Mouse (Mus musculus) layer of hippocampus, adult 9-10 months (tissue): Measurements from ENCODE around the gene Tyro3.

Experiments
- DNase-seq: peaks from one replicate; pipeline ENCODE4 v3.0.0; 2022; ENCODE audit warnings: low spot score

Tyro3 gene

GRCm38 (mm10) chr2:119804275-119804628 lies 6.7 kb downstream of the Tyro3 start:
- DNase-seq = no peak

- no peak for DNase-seq
Measured at GRCm38 (mm10) chr2:119804776-119805175, 7.2 kb downstream of the Tyro3 start.

DNA sequence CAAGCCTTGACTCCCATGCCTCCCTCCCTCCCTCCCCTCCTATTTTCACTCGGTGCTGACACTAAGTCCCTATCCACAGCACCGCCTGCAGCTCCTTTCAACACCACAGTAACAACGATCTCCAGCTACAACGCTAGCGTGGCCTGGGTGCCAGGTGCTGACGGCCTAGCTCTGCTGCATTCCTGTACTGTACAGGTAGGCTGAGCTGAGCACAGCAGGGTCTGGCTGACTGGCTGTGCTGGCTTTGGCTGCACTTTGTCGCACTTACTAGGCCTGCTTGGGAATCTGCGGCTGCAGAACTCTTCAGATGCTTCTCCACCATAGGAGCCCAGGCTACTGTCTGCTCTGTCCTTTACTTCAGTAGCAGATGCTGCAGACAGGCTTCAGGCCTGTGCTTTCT lies 8.0 kb downstream of the Tyro3 start:
- no peak for DNase-seq

GRCm38 (mm10) chr2:119808438-119808837 lies 10.9 kb downstream of the Tyro3 start:
- no peak for DNase-seq

DNA sequence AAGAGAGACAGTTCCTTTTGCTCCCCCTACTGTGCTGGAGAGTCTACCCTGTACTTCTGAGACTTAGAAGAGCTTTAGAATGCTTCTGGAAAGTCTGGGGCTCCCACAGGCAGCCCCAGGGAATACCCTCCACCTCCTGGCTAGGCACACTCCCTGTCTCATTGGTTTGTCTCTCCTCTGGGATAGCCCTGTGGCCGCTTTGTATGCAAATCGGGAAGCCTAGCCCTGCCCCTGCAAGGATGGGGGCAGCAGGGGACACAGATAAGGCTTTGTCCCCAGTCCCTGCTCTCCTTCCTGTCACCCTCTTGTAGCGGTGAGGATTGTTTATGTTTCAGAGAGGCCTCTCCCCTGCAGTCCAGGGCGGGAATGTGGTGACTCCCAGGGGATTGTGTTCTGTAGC lies 11.3 kb downstream of the Tyro3 start:
- no peak for DNase-seq

GRCm38 (mm10) chr2:119810890-119811289 lies 13.4 kb downstream of the Tyro3 start:
- no peak for DNase-seq

- no peak for DNase-seq
Measured at GRCm38 (mm10) chr2:119811490-119812146, 14.1 kb downstream of the Tyro3 start.

DNA sequence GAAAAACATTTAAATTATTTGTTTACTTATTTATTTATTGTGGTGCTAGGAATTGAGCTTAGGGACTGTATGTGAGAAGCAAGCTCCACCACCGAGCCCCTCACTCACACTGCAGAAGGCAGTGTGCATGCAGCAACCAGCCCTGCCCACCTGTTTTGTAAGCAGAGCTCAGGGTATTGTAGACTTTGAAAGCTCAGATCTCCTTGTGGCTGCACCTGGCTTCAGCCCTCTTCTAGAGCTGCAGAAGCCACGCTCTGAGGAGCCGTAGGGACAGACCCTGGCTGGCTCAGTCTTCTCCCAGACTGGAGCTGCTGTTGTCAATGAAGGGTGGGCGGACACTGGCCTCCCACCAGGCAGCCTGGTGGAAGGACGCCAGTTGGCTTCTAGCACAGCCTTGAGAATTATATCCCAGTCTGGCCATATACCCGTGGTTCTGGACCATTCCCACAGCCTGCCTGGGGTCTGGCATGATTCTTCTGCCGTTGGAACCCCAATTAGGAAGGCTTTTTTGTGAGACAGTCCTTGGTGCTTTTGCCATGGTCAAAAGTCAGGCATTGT lies 16.9 kb downstream of the Tyro3 start:
- no peak for DNase-seq

DNA sequence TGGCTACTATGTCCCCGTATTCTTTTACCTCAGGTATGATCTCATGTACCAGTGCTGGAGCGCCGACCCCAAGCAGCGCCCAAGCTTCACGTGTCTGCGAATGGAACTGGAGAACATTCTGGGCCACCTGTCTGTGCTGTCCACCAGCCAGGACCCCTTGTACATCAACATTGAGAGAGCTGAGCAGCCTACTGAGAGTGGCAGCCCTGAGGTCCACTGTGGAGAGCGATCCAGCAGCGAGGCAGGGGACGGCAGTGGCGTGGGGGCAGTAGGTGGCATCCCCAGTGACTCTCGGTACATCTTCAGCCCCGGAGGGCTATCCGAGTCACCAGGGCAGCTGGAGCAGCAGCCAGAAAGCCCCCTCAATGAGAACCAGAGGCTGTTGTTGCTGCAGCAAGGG lies 19.1 kb downstream of the Tyro3 start:
- DNase-seq = no peak

- no peak for DNase-seq
Measured at GRCm38 (mm10) chr2:119817047-119817446, 19.5 kb downstream of the Tyro3 start.

DNA sequence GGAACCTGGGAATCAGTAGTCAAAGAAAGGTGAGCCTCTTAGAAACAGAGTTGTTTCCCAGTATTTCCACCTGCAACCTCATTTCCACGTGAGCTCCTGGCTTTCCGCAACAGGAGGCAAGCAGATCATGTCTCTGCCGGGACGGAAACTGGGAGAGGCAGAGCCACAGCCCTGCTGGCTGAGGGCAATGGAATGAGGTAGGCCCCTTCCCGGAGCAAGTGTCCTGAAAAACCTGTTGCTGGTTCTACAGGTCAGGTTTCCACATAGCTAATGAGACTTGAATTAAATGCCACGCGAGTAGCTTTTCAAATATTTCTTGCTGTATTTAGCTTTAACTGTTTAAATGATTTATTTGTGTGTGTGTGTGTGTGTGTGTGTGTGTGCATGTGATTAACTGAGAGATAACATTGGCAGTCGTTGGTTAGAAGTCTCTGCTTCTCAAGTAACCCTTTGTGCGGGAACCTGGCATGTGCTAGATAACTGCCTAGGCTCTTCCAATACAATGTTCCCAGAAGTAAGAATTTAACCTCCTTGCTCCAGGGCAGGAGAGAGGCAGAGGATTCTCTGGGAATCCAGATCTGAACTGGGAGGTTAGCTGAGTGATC lies 21.2 kb downstream of the Tyro3 start:
- no peak for DNase-seq

DNA sequence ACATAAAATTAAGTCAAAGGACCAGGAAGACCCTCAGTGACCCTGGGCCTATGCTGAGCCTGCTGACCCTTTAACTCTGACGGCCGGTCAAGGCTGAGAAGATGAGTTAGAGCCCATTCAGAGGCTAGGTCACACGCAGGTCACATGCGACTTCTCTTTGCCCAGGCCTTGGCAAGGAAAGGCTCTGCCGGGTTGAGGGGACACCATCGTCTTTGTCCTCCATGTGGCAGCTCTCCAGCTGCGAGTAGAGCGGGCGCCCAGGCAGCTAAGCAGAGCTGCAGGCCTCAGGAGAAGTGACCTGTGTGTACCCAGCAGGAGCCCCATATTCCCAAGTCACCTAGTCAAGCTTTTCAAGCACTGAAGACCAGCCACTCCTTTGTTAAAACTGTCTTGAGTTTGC lies 23.6 kb downstream of the Tyro3 start:
- no peak for DNase-seq

DNA sequence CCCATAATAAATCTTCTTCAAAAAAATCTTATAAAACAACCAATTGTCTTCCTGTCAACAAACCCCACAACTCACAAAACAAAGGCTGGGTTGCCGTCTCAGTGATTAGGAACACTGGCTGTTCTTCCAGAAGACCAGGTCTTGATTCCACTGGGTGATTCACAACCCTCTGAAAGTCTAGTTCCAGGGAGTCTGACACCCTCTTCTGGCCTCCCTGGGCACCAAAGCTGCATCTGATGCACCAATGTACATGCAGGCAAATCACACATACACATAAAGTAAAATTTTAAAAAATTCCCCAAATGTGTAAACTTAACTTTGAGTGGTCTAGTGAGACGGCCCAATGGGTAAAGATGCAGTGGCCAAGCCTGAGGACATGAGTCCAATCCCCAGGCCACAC lies 33.0 kb downstream of the Tyro3 start:
- DNase-seq = no peak

DNA sequence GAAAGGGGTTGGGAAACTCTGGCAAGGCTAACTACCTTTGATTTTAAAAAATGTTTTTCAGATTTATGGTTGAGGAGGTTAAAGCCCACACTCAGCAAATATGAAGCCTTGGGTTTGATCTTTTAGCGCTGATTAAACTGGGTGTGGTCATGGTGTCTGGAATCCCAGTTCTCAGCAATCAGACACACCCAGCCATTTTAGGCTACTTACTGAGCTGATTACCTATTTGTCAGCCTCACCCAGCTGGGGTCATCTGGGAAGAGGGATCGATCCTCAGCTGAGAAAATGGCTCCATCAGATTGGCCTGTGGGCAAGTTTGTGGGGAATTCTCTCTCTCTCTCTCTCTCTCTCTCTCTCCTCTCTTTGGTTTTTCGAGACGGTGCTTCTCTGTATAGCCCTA lies 36.7 kb downstream of the Tyro3 start:
- DNase-seq = no peak

GRCm38 (mm10) chr2:119837616-119838015 lies 40.1 kb downstream of the Tyro3 start:
- no peak for DNase-seq

DNA sequence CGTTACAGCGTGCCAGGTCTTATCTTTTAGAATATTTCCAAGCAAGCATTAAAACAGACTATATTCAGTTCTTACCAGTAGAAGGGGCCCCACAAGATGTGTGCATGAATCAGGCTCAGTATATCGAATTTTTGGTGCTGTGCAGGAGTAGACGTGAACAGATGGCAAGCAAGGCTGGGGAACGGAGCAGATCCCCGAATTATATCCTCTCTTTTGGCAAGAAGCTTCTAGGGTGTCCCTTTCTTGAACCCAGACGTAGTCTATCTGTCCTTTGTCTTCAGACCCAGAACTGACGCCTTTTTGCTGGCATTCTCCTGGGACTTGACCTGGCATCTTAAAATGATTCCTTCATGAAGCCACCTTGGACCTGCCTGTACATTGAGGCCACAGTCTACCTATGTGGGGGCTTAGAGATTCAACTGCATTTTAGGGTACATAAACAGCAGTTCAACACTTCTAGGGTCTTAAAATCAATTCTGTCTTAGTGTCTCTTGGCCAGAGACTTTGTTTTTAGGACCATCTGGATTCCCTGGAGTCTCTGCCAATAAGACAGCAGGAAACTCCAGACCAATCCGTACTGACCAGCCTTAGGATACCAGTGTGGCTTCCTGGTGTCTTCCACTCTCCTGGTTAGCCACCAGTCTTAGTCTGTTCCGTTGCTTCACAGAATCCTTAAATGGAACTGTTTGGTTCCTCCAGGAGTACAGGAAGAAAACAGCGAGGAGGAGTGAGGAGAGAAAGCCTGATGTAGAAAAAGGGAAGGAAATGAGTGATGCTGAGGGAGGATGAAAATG lies 41.0 kb downstream of the Tyro3 start:
- DNase-seq = no peak

DNA sequence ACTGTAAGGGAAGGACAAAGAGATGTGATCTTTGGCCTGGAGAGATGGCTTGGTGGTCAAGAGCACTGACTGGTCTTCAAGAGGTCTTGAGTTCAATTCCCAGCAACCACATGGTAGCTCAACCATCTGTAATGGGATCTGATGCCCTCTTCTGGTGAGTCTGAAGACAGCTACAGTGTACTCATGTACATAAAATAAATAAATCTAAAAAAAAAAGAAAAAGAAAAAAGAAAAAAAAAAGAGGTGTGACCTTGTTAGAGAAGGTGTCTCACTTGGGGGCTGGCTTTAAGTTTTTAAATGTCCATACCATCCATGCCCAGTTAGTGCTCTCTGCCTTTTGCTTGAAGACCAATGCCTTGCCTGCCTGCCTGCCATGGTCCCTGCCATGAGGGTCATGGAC lies 42.5 kb downstream of the Tyro3 start:
- DNase-seq = no peak

GRCm38 (mm10) chr2:119842000-119842399 lies 44.5 kb downstream of the Tyro3 start:
- no peak for DNase-seq

- DNase-seq = no peak
Measured at GRCm38 (mm10) chr2:119843526-119843925, 46.0 kb downstream of the Tyro3 start.

DNA sequence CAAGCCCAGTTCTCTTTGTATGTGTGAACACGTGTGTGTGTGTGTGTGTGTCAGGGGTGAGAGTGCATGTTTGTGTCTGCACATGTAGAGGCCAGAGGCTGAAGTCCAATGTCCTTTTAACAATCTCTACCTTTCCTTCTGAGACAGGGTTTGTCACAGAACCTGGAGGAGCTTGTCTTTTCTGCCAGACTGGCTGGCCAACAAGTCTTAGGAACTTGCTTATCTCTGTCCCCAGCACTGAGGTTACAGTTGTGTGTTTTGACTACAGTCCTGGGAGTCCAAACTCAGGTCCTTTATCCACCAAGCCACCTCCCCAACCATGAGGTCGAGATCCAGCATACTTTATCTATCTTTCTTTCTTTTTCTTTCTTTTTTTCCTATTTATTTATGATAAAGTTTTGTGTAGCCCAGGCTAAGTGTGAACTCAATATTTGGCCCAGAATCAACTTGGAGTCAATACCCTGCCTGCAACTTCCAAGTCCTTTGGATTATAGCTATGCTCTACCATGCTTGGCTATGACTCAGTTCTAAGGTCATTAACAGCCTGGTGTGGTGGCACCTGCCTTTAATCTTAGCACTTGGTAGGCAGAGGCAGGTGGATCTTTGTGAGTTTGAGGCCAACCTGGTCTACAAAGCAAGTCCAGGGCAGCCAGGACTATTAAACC lies 48.5 kb downstream of the Tyro3 start:
- no peak for DNase-seq

- no peak for DNase-seq
Measured at GRCm38 (mm10) chr2:119846929-119847328, 49.4 kb downstream of the Tyro3 start.

GRCm38 (mm10) chr2:119853811-119854210 lies 56.3 kb downstream of the Tyro3 start:
- DNase-seq = no peak
